Mouse (Mus musculus): ENCODE results near the gene Gm26566. TPM values are rescaled to one million over a fixed set of nuclear protein-coding genes. Genes with fewer than 3 reads are reported as not detected.

Gene Gm26566
- polyA plus RNA-seq, 1 experiment from 2014 or later: 2.1 TPM

- H3K4me1 ChIP-seq (ENCODE audit: control insufficient read depth, insufficient read depth, low read length): peaks cover 23% of the 10 kb centered on the region
- peaks cover 4% of the 10 kb centered on the region for H3K36me3 ChIP-seq (ENCODE audit: control insufficient read depth, insufficient read depth, low read length)
- ATAC-seq (ENCODE audit: insufficient read depth, low FRiP score, low TSS enrichment) (no peak), DNase-seq (ENCODE audit: low spot score) (no peak)
- no peaks in the 10 kb centered on the region for H3K27me3 ChIP-seq (ENCODE audit: control insufficient read depth, insufficient read depth, low read length)
- H3K4me2 ChIP-seq (ENCODE audit: low read depth): peak overlapping the region; percentile 47
- WGBS: 74% methylated on average over 1 of the region's 1 CpGs
- no peaks in the 10 kb centered on the region for H3K9me3 ChIP-seq (ENCODE audit: control insufficient read depth, low read length)
- H3K27ac ChIP-seq (ENCODE audit: low read depth, low read length): no peak overlapping the region
- no peak overlapping the region for H3K9ac ChIP-seq (ENCODE audit: low read length)
- peak overlapping the region; percentile 23 for H3K4me3 ChIP-seq (ENCODE audit: low read depth, low read length)
These were observed 2.9 kb upstream of the Gm26566 start for GRCm38 (mm10) chr4:88718715-88719114.

- Histone ChIP-seq H3K27me3 (ENCODE audit: control insufficient read depth, insufficient read depth, low read length) (no peaks in the 10 kb centered on the region), H3K36me3 (ENCODE audit: control insufficient read depth, insufficient read depth, low read length) (no peaks in the 10 kb centered on the region), H3K9me3 (ENCODE audit: control insufficient read depth, low read length) (no peaks in the 10 kb centered on the region), H3K27ac (ENCODE audit: low read depth, low read length) (no peak overlapping the region), H3K4me1 (ENCODE audit: control insufficient read depth, insufficient read depth, low read length) (peaks cover 20% of the 10 kb centered on the region), H3K4me3 (ENCODE audit: low read depth, low read length) (no peak overlapping the region), H3K9ac (ENCODE audit: low read length) (no peak overlapping the region), H3K4me2 (ENCODE audit: low read depth) (no peak overlapping the region)
- ATAC-seq (ENCODE audit: insufficient read depth, low FRiP score, low TSS enrichment): no peak
- no peak for DNase-seq (ENCODE audit: low spot score)
- 61% methylated on average over 8 of the region's 8 CpGs for WGBS
These were observed 2.0 kb downstream of the Gm26566 start for GRCm38 (mm10) chr4:88723497-88724090.

DNA sequence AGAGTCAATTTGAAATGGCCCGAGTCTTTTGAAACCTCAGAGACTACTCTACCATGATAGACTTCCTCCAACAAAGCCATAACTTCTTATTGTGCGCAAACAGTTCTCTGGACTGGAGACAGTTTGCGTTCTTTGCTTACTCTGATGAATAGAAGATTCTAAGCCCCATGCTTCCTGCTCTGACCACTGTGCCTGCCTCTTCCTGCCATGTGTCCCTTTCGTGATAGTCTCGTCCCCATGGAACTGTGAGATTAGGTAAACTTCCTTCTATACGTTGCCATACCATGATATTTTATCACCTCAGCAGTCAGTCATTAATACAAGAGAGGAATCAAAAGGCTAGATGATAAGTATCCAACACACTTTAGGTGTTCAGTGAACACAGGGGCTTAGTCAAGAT is 5.1 kb downstream of the Gm26566 start:
- no peak overlapping the region for H3K4me3 ChIP-seq (ENCODE audit: low read depth, low read length)
- DNase-seq (ENCODE audit: low spot score): no peak

DNA sequence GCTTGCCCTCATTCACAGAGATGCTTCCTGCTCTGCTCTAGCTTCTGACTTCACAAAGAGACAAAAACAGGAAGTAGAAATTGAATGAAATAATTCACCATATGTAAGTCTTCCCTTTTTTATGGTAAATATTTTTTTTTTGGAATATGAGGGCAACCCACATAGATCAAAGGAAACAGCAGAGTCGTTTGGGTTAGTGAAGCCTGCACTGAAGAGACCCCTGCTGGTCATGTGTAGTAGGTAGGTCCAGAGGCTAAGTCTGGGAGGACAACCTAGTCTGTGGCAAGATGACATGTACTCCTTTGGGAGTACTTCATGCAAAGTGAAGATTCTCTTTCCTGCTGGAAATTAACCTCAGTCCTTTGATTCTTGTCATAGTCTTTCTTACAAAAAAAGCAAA is 5.7 kb downstream of the Gm26566 start:
- Histone ChIP-seq H3K9me3 (ENCODE audit: control insufficient read depth, low read length) (no peaks in the 10 kb centered on the region), H3K4me1 (ENCODE audit: control insufficient read depth, insufficient read depth, low read length) (no peaks in the 10 kb centered on the region), H3K4me3 (ENCODE audit: low read depth, low read length) (no peak overlapping the region), H3K4me2 (ENCODE audit: low read depth) (no peak overlapping the region), H3K36me3 (ENCODE audit: control insufficient read depth, insufficient read depth, low read length) (no peaks in the 10 kb centered on the region), H3K9ac (ENCODE audit: low read length) (no peak overlapping the region), H3K27ac (ENCODE audit: low read depth, low read length) (no peak overlapping the region), H3K27me3 (ENCODE audit: control insufficient read depth, insufficient read depth, low read length) (no peaks in the 10 kb centered on the region)
- DNase-seq (ENCODE audit: low spot score): no peak
- WGBS: 3% methylated on average over 1 of the region's 1 CpGs
- no peak for ATAC-seq (ENCODE audit: insufficient read depth, low FRiP score, low TSS enrichment)

More for the DNA sequence above, 5.1 kb downstream of the Gm26566 start:
- Histone ChIP-seq H3K36me3 (ENCODE audit: control insufficient read depth, insufficient read depth, low read length) (no peaks in the 10 kb centered on the region), H3K27ac (ENCODE audit: low read depth, low read length) (no peak overlapping the region), H3K27me3 (ENCODE audit: control insufficient read depth, insufficient read depth, low read length) (no peaks in the 10 kb centered on the region), H3K9ac (ENCODE audit: low read length) (no peak overlapping the region), H3K4me2 (ENCODE audit: low read depth) (no peak overlapping the region), H3K4me1 (ENCODE audit: control insufficient read depth, insufficient read depth, low read length) (no peaks in the 10 kb centered on the region), H3K9me3 (ENCODE audit: control insufficient read depth, low read length) (no peaks in the 10 kb centered on the region)
- no peak for ATAC-seq (ENCODE audit: insufficient read depth, low FRiP score, low TSS enrichment)
- WGBS: 86% methylated on average over 6 of the region's 6 CpGs

DNA sequence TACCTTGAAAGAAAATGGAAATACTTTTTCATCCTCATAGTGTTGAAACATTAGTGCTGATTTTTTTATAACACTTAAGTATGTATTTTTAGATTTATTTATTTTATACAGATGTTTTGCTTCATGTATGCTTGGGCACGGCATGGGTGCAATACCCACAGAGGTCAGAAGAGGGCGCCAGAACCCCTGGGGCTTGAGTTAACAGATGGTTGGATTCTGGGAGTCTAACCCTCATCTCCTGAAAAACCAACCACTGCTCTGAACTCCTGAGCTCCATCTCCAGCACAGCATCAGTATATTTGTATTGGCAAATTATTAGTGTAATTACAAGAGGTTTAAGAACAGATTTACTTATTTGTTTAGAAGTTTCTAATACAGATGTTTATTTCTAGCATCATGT is 16.9 kb downstream of the Gm26566 start:
- no peaks in the 10 kb centered on the region for H3K36me3 ChIP-seq (ENCODE audit: control insufficient read depth, insufficient read depth, low read length)
- 3% methylated on average over 2 of the region's 2 CpGs for WGBS
- no peak overlapping the region for H3K4me3 ChIP-seq (ENCODE audit: low read depth, low read length)
- no peak overlapping the region for H3K27ac ChIP-seq (ENCODE audit: low read depth, low read length)
- DNase-seq (ENCODE audit: low spot score) (peak; percentile 81), ATAC-seq (ENCODE audit: insufficient read depth, low FRiP score, low TSS enrichment) (no peak)
- no peak overlapping the region for H3K4me2 ChIP-seq (ENCODE audit: low read depth)
- H3K4me1 ChIP-seq (ENCODE audit: control insufficient read depth, insufficient read depth, low read length): no peaks in the 10 kb centered on the region
- H3K9ac ChIP-seq (ENCODE audit: low read length): no peak overlapping the region
- H3K9me3 ChIP-seq (ENCODE audit: control insufficient read depth, low read length): no peaks in the 10 kb centered on the region
- H3K27me3 ChIP-seq (ENCODE audit: control insufficient read depth, insufficient read depth, low read length): no peaks in the 10 kb centered on the region

- Histone ChIP-seq H3K27me3 (ENCODE audit: control insufficient read depth, insufficient read depth, low read length) (no peaks in the 10 kb centered on the region), H3K9me3 (ENCODE audit: control insufficient read depth, low read length) (no peaks in the 10 kb centered on the region), H3K27ac (ENCODE audit: low read depth, low read length) (no peak overlapping the region), H3K36me3 (ENCODE audit: control insufficient read depth, insufficient read depth, low read length) (no peaks in the 10 kb centered on the region), H3K4me2 (ENCODE audit: low read depth) (no peak overlapping the region), H3K9ac (ENCODE audit: low read length) (no peak overlapping the region), H3K4me3 (ENCODE audit: low read depth, low read length) (no peak overlapping the region), H3K4me1 (ENCODE audit: control insufficient read depth, insufficient read depth, low read length) (no peaks in the 10 kb centered on the region)
- no peak for ATAC-seq (ENCODE audit: insufficient read depth, low FRiP score, low TSS enrichment)
- DNase-seq (ENCODE audit: low spot score): no peak
- WGBS: 91% methylated on average over 6 of the region's 6 CpGs
These were observed 17.4 kb downstream of the Gm26566 start for GRCm38 (mm10) chr4:88739036-88739435.

GRCm38 (mm10) chr4:88741426-88741825 is 19.8 kb downstream of the Gm26566 start:
- ATAC-seq (ENCODE audit: insufficient read depth, low FRiP score, low TSS enrichment) (no peak), DNase-seq (ENCODE audit: low spot score) (no peak)

DNA sequence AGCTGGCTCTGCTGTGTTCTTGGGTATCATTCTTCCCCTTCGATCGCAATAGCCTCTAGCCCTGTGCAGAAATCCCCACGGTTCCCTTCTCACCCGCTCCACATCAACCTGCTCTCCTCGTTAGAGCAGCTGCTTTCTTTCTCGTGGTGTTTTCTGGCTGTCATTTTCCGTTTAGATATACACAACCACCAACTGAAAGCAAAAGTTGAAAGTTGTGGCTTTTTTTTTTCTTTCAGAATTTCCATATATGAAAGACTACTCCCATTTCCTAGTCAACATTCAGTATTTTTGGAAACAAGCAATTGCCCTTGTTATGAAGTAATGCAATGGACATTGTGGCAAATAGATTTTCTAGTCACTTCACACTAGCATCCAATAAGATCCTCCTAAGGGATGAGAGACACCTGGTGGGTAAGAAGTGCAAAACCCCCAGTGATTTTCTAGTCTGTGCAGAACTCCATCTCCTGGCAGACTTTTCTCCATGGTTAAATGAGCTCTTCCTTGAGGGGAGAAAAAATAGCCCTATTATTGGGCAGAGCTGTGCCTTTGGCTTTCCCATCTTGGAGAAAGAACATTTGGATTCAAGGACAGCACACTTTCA is 21.3 kb downstream of the Gm26566 start:
- Histone ChIP-seq H3K9ac (ENCODE audit: low read length) (no peak overlapping the region), H3K27me3 (ENCODE audit: control insufficient read depth, insufficient read depth, low read length) (no peaks in the 10 kb centered on the region), H3K4me1 (ENCODE audit: control insufficient read depth, insufficient read depth, low read length) (no peaks in the 10 kb centered on the region), H3K27ac (ENCODE audit: low read depth, low read length) (no peak overlapping the region), H3K4me3 (ENCODE audit: low read depth, low read length) (no peak overlapping the region), H3K9me3 (ENCODE audit: control insufficient read depth, low read length) (no peaks in the 10 kb centered on the region), H3K36me3 (ENCODE audit: control insufficient read depth, insufficient read depth, low read length) (no peaks in the 10 kb centered on the region), H3K4me2 (ENCODE audit: low read depth) (no peak overlapping the region)
- DNase-seq (ENCODE audit: low spot score): no peak
- no peak for ATAC-seq (ENCODE audit: insufficient read depth, low FRiP score, low TSS enrichment)
- 91% methylated on average over 7 of the region's 7 CpGs for WGBS

More at GRCm38 (mm10) chr4:88741426-88741825, 19.8 kb downstream of the Gm26566 start:
- no peak overlapping the region for H3K4me3 ChIP-seq (ENCODE audit: low read depth, low read length)
- WGBS: 94% methylated on average over 4 of the region's 4 CpGs
- no peaks in the 10 kb centered on the region for H3K9me3 ChIP-seq (ENCODE audit: control insufficient read depth, low read length)
- no peak overlapping the region for H3K4me2 ChIP-seq (ENCODE audit: low read depth)
- H3K27ac ChIP-seq (ENCODE audit: low read depth, low read length): no peak overlapping the region
- no peaks in the 10 kb centered on the region for H3K27me3 ChIP-seq (ENCODE audit: control insufficient read depth, insufficient read depth, low read length)
- no peaks in the 10 kb centered on the region for H3K36me3 ChIP-seq (ENCODE audit: control insufficient read depth, insufficient read depth, low read length)
- no peaks in the 10 kb centered on the region for H3K4me1 ChIP-seq (ENCODE audit: control insufficient read depth, insufficient read depth, low read length)
- H3K9ac ChIP-seq (ENCODE audit: low read length): no peak overlapping the region

- WGBS: 75% methylated on average over 3 of the region's 3 CpGs
These were observed 22.6 kb downstream of the Gm26566 start for GRCm38 (mm10) chr4:88744207-88744606.

More at GRCm38 (mm10) chr4:88744207-88744606, 22.6 kb downstream of the Gm26566 start:
- no peak for DNase-seq (ENCODE audit: low spot score)
- Histone ChIP-seq H3K4me2 (ENCODE audit: low read depth) (no peak overlapping the region), H3K9me3 (ENCODE audit: control insufficient read depth, low read length) (no peaks in the 10 kb centered on the region), H3K36me3 (ENCODE audit: control insufficient read depth, insufficient read depth, low read length) (no peaks in the 10 kb centered on the region), H3K9ac (ENCODE audit: low read length) (no peak overlapping the region), H3K4me1 (ENCODE audit: control insufficient read depth, insufficient read depth, low read length) (no peaks in the 10 kb centered on the region), H3K27me3 (ENCODE audit: control insufficient read depth, insufficient read depth, low read length) (no peaks in the 10 kb centered on the region), H3K4me3 (ENCODE audit: low read depth, low read length) (no peak overlapping the region), H3K27ac (ENCODE audit: low read depth, low read length) (no peak overlapping the region)
- no peak for ATAC-seq (ENCODE audit: insufficient read depth, low FRiP score, low TSS enrichment)

All from neural tube, embryonic 11.5 days (tissue).